Mouse (Mus musculus) thymus, postnatal 10 days (tissue): ENCODE data around the gene Atf7.
"Not testable (repeated sequence)": the region's sequence is repeated elsewhere in the genome, so short reads cannot be mapped to it uniquely, and the experiment has no call there.

ENCODE experiments used
- DNase-seq, 2 experiments: peaks; one replicate each; pipeline ENCODE4 v3.0.0; 2021; ENCODE audit warnings: low spot score in 2 of 2

Atf7 gene

GRCm38 (mm10) chr15:102620765-102621164 lies 4.5 kb downstream of the Atf7 start:
- no peak for DNase-seq

DNA sequence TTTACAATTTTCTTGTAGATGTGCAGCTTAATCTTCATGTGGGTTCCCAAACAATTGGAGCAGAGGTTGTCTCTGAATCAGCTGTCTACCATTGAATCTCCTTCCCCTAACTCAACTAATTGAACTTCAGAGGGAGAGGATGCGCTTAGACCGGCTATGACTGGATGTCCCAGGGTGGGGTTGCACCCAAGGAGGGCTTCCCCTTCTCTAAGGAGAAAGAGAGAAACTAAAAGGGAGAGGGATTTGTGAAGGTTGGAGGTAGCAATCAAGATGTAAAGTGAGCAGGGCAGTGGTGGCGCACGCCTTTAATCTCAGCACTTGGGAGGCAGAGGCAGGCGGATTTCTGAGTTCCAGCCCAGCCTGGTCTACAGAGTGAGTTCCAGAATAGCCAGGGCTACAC lies 5.8 kb downstream of the Atf7 start:
- DNase-seq = no peak

DNA sequence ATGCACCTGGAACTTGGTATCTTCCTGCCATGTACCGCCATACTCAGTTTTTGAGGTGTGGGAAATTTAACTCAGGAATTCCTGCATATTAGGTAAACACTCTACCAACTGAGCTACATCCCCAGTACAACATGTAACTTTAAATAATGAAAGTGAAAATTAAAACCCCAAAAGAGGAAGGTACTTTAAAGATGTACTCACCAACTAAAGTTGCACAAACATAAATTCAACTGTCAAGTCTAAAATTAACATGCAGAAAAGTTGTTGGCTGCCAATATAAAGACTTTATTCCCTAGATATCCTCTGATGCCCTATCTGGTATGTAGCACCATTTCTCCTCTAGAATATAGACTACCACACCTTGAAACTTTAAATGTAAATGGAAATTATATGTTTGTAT lies 7.6 kb downstream of the Atf7 start:
- DNase-seq = no peak

DNA sequence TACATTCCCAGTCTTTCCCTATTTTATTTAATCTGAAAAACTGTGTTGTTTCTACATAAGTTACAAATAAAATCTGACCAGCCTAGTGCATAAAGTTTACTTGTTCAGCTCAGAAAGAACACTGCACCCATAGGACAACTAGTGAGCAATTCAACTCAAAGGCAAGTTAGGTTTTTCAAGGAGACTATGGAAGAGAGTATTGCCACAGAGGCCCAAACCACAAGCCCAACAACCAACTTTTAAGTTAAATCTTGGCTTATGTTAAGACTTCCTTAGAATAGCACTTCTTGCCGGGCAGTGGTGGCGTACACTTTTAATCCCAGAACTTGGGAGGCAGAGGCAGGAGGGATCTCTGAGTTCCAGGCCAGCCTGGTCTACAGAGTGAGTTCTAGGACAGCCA lies 9.1 kb downstream of the Atf7 start:
- DNase-seq = no peak

DNA sequence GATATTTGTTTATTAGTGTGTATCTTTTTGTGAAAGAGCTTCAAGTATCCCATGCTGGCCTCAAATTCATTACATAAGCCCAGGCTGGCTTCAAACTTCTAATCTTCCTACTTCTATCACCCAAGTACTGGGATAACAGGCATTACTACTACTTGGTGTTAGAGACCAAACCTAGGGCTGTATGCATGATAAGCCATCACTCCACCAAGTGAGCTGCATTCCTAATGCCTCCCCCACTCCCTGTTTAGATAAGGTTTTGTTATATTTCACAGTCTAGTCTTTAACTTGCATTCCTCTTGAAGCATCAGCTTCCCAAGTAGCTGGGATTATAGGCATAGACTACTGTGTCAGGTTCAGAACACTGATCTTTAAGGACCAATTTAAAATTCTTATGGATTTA lies 11.0 kb downstream of the Atf7 start:
- DNase-seq = no peak

GRCm38 (mm10) chr15:102612966-102613365 lies 12.3 kb downstream of the Atf7 start:
- no peak for DNase-seq

DNA sequence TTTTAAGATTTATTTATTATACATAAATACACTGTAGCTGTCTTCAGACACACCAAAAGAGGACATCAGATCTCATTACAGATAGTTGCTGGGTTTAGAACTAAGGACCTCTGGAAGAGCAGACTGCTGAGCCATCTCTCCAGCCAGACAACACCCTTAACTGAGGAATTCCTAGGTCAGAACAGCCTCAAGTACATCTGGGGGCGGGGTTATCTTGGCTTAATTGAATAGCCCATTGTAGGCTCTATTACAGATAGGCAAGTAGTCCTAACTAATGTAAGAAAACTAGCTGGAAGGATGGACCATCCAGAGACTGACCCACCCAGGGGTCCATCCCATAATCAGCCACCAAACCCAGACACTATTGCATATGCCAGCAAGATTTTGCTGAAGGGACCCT lies 16.7 kb downstream of the Atf7 start:
- DNase-seq = not testable (repeated sequence)

DNA sequence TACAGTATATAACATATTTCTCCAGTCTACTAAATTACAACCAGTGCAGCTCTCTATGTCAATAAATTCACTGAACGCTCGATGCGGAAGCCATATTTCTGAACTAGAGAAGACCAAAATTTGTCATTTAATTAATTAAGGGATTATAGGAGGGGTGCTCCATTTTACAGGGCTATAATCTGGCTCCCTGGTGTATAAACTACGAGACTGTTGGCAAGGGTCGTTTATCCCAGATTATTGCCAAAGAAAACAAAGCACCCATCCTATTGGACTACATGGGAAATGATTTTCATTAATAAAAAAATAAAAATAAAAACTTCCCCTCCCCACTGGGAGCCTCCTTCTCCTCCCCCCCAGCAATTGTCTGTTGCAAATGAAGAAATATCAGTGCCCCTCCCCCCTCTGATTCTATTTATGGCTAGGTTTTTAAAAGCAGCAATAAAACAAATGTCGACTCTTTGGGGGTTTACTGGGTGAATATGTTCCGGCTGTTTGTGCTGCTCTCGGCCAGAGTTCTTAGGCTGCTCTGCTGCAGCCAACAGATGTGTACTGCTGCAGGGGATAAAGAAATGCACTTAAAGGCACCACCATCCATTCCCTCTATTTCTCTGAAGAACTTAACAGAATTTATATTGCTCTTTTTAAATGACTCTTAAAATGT lies 31.1 kb downstream of the Atf7 start:
- DNase-seq = no peak

- DNase-seq = no peak
Measured at GRCm38 (mm10) chr15:102592674-102593073, 32.6 kb downstream of the Atf7 start.

DNA sequence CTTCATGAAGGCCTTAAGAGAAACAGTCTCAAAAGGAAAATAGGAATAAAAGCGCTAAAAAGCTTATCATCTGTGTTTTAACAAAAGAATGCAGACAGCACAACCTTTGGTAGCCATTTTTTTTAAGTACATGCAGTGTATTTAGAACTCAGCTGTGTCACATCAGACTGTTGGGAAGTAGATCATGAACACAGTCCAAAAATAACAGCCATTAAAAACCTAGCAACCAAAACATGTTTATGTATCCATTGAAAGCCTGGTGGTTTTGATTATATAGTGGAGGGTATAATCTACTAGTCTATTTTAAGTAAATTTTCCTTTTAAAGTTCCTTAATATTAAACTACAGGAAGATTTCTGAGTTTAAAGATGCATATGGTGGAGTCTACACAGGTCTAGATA lies 34.7 kb downstream of the Atf7 start:
- no peak for DNase-seq

DNA sequence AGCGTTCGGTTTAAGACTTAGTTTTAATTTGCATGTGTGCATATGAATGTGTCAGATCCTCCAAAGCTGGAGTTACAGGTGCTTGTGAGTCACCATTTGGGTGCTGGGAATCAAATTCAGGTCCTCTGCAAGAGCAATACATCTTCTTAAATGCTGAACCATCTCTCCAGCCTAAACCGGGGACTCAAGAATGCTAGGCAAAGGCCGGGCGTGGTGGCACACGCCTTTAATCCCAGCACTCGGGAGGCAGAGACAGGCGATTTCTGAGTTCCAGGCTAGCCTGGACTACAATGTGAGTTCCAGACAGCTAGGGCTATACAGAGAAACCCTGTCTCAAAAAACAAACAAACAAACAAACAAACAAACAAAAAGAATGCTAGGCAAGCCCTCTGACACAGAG lies 35.4 kb downstream of the Atf7 start:
- no peak for DNase-seq

GRCm38 (mm10) chr15:102585501-102585900 lies 39.8 kb downstream of the Atf7 start:
- DNase-seq = no peak

- DNase-seq = no peak
Measured at GRCm38 (mm10) chr15:102583708-102584383, 41.4 kb downstream of the Atf7 start.

- no peak for DNase-seq
Measured at GRCm38 (mm10) chr15:102581205-102581604, 44.1 kb downstream of the Atf7 start.

GRCm38 (mm10) chr15:102578351-102578750 lies 46.9 kb downstream of the Atf7 start:
- no peak for DNase-seq

DNA sequence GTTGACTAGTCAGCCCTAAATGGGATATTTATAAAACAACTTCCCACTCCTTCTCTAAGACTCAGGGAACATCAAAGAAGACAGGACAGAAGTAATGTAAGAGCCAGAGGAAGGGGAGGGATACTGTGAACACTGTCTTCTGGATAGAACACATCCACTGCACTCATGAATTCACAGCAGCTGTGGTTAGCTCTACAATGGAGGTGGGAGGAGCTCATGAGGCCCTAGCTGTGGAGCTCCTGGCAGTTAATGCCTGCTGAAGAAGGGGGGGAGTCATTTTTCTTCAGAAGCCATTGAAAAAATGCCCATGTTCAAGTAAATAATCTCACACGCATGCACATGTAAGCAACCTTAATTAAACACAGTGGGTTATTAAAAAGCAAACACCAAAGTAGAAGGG lies 48.3 kb downstream of the Atf7 start:
- DNase-seq = no peak

GRCm38 (mm10) chr15:102572081-102572480 lies 53.2 kb downstream of the Atf7 start:
- no peak for DNase-seq

GRCm38 (mm10) chr15:102567849-102568248 lies 57.4 kb downstream of the Atf7 start:
- no peak for DNase-seq

- DNase-seq = no peak
Measured at GRCm38 (mm10) chr15:102563681-102564080, 61.6 kb downstream of the Atf7 start.

DNA sequence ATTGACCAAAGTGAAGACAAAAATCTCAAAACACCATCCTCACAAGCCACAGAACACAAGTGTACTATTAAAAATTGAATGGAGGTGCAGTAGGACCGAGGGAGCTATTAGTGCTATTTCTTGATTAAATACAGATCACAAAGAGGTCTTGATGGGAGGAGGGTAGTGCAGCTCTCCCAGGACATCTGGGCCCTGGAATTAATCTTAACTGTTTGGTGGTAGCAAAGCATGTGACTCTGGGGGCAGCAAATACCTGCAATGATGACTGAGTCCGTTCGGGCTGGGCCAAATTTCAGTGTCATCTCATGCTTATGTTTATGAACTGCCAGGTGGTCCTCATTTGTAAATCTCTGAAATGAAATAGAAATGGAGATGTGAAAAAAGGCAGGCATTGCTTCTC lies 62.2 kb downstream of the Atf7 start:
- no peak for DNase-seq

GRCm38 (mm10) chr15:102562491-102562890 lies 62.8 kb downstream of the Atf7 start:
- no peak for DNase-seq

- no peak for DNase-seq
Measured at GRCm38 (mm10) chr15:102557580-102557979, 67.7 kb downstream of the Atf7 start.

DNA sequence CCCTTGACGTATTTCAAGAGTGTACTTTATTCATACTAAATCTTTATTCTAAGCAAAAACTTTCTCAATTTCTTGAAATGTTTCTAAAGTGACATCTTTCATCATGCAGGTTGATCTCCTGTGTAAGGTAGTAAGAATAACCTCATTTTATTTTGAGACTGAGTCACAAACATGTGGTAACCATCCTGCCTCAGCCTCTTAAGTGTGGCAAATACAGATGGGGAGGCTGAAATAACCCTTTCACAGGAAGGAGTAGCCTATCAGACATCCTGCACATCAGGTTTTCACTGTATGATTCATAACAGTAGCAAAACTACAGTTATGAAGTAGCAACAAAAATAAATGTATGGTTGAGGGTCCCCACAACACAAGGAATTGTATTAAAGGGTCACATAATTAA lies 69.7 kb downstream of the Atf7 start:
- DNase-seq = no peak

DNA sequence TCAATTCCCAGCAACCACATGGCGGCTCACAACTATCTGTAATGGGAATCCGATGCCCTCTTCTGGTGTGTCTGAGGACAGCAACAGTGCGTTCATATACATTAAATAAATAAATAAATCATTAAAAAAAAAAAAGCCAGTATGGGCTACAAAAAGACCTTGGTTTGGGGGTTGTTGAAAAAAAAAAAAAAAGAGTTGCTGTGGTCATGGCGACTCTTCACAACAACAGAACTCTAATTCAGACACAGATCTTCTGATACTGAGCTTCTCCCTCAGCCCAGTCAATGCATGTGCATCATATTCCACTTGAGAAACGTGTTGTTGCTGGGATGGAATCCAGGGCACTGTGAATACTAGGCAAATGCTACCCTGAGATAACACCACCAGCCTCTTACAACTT lies 72.7 kb downstream of the Atf7 start:
- no peak for DNase-seq
